Mouse (Mus musculus): Measurements from ENCODE around the gene Tpst1. TPM values are rescaled to one million over a fixed set of nuclear protein-coding genes. Genes with fewer than 3 reads are reported as not detected.

Tpst1 gene
- total RNA-seq, 2 experiments from 2014 or later: 46.4 to 48.2 TPM

GRCm38 (mm10) chr5:130051073-130051860, 21.9 kb upstream of the Tpst1 start:
- DNase-seq (ENCODE audit: extremely low spot score in 1 of 2, low spot score in 1 of 2): no peak

DNA sequence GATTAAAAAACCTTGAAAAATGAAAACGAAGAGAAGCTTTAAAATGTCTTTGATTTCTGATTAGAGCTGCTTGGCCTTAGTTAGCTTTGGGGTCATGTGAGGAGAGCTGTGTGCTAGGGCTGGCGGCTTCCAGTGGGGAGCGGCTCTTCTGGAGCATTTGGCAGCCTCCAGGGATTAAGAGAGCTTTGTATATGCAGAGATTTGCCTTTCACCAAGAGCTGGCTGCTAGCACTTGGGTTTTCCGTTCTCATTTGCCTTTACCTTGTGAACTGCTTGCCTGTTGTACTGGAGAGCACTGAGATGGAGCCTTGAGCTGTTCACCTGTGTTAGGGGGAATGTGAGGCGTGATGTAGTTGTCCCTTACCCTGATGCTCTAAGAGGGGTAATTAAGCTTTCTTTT, 20.6 kb upstream of the Tpst1 start:
- no peak for DNase-seq (ENCODE audit: extremely low spot score in 1 of 2, low spot score in 1 of 2)

GRCm38 (mm10) chr5:130052955-130053354, 20.2 kb upstream of the Tpst1 start:
- no peak for DNase-seq (ENCODE audit: extremely low spot score in 1 of 2, low spot score in 1 of 2)

GRCm38 (mm10) chr5:130055688-130056087, 17.4 kb upstream of the Tpst1 start:
- no peak for DNase-seq (ENCODE audit: extremely low spot score in 1 of 2, low spot score in 1 of 2)

DNA sequence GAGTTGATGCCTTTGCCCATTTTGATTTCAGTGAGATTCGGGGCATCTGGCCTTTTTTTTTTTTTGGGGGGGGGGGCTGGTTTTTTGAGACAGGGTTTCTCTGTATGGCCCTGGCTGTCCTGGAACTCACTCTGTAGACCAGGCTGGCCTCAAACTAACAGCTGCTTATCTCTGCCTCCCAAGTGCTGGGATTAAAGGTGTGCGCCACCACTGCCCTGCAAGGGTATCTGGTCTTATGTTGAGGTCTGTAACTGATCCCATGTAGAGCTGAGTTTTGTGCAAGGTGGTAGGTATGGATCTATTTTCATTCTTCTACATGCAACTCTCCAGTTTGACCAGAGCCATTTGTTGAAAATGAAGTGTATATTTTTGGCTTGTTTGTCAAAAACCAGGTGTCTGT, 16.8 kb upstream of the Tpst1 start:
- DNase-seq (ENCODE audit: extremely low spot score in 1 of 2, low spot score in 1 of 2): no peak

DNA sequence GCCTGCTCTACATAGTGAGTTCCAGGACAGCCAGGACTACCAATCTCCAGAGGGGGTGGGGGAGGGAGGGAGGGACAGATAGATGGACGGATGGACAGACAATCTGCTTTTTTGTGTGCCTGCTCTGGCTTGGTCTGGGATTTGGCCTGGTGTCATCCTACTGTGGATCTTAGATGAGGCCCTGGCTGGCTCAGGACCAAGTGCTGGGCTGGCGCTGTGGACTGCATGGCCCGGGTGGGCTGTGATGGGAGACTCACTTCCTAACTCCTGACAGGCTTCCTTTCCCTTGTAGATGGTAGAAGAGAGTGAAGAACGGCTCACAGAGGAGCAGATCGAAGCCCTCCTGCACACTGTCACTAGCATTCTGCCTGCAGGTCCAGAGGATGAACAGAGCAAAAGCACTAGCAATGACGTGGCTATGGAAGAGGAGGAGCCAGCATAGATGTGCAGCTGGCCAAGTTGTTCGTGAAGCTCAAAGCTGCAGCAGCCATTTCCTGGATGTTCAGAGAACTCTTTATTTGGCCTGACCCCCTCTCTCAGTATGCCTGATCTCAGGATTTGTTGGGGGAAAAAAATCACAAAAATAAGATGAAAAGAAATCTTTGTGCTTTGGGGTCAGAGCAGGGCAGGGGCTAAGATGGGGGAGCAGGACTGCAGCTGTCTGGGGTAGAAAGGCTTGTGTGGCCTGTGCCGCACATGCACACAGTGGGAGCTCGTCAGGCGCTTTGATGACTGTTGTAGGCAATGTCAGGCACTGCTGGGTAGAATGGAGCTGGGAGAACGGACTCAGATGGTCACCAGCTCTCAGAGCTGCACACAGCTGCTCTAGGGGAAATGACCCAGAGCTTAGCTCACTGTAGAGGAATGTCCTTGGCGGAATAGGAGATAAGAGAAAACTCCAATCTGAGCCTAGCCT, 13.5 kb upstream of the Tpst1 start:
- no peak for DNase-seq (ENCODE audit: extremely low spot score in 1 of 2, low spot score in 1 of 2)

- DNase-seq (ENCODE audit: extremely low spot score in 1 of 2, low spot score in 1 of 2): no peak
These were observed 12.8 kb upstream of the Tpst1 start for GRCm38 (mm10) chr5:130060329-130060665.

GRCm38 (mm10) chr5:130062096-130062495, 11.0 kb upstream of the Tpst1 start:
- DNase-seq (ENCODE audit: extremely low spot score in 1 of 2, low spot score in 1 of 2): no peak

DNA sequence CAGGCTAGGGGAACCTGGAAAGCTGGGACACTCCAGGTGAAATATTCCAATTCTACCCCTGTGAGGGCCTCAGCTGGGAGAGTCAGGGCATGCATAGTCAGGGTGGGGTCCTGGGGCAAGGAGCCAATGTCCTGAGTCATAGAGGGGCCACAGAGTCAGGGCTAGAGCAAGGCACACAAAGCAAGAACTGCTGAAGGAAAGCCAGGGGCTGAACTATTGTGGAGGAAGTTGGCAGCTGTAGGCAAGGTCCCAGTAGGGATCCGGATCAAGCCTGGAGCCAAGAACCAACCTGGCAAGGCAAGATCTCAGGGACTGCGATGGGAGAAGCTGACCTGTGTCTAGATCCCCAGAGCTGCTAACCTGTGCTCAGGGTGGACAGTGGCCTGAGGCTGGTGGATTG, 9.4 kb upstream of the Tpst1 start:
- DNase-seq (ENCODE audit: extremely low spot score in 1 of 2, low spot score in 1 of 2): no peak

- no peak for DNase-seq (ENCODE audit: extremely low spot score in 1 of 2, low spot score in 1 of 2)
These were observed 7.5 kb upstream of the Tpst1 start for GRCm38 (mm10) chr5:130065579-130065978.

GRCm38 (mm10) chr5:130067841-130068264, 5.3 kb upstream of the Tpst1 start:
- DNase-seq (ENCODE audit: extremely low spot score in 1 of 2, low spot score in 1 of 2): no peak

DNA sequence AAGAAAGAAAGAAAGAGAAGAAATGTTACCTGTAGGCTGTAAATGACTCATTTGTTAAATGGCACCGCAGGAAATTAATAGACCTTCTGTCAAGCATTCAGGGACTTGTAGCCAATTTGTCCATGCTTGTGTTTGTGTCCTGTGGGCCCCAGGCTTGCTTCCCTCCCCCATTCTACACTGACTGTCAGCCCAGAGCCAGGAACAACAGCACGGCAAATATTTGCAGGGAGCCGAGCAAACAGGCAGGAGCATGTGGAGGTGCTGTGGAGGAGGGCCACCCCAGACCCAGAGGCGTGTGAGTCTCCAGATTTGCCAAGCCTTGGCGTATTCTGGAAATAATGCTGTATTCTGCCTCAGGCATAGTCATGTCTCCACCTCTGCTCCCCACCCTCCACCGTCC, 1.4 kb downstream of the Tpst1 start:
- no peak for DNase-seq (ENCODE audit: extremely low spot score in 1 of 2, low spot score in 1 of 2)

DNA sequence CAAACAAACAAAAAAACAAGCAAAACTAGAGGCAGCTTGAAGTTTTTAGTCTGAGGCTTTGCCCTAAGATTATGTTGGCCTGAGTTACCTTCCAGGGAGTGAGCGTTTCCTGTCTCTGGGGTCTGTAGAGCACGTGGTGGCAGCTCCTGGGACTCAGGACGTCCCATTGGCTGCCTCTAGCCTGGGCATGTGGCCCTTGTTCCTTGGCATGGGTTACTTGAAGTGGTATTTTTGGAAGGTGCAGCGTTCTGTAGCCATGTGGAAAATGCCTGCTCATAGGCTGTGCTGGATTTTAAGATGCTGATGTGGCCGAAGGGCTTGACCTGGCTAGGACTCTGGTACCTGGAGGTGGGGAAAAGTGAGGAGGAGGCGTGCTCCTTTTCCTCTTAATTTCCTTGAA, 3.3 kb downstream of the Tpst1 start:
- DNase-seq (ENCODE audit: extremely low spot score in 1 of 2, low spot score in 1 of 2): no peak

DNA sequence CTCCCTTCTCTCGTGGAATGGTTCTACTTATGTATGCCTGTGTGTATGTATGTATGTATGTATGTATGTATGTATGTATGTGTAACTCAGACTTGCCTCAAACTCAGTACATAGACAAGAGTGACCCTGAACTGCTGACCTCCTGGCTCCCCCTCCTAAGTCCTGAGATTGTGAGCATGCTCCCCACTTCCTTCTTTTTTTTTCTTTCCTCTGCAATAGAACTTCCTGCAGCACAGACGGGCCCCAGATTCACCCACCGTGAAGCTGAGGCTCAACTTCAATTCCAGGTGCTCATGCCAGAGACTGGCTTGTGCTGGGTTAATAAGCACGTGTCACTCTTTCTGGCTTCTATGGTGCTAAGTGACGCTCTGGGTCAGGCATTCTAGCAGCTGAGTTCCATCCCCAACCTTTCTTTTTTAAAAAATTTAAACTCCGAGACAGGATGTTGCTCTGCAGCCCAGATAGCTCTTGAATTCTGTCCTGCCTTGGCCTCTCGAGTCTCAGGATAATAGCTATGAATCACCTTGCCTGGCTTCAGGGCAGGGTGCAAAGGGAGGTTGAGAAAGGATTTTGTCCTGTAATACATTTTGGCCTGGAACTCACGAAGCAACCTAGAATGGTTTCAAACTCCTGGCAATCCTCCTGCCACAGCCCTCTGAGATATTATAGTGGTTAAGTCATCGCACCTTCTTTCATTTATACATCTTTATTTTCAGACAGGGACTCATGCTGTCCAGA, 5.1 kb downstream of the Tpst1 start:
- DNase-seq (ENCODE audit: extremely low spot score in 1 of 2, low spot score in 1 of 2): no peak

DNA sequence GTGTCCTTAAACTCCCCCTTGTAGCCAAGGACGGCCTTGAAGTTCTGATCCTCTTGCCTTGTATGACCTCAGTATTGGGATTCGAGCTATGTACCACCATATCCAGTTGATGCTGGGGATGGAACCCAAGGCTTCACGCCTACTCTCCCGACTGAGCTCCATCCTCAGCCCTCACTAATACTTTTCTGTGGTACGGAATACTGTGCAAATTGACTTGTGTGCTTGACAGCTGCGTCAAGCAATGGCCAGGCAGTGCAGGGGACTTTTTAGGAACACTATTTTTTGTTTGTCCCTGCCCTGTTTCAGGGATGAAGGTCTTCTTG, 5.7 kb downstream of the Tpst1 start:
- no peak for DNase-seq (ENCODE audit: extremely low spot score in 1 of 2, low spot score in 1 of 2)

GRCm38 (mm10) chr5:130079202-130080050, 6.3 kb downstream of the Tpst1 start:
- DNase-seq (ENCODE audit: extremely low spot score in 1 of 2, low spot score in 1 of 2): peak; percentile 95 to 98

- DNase-seq (ENCODE audit: extremely low spot score in 1 of 2, low spot score in 1 of 2): no peak
These were observed 7.0 kb downstream of the Tpst1 start for GRCm38 (mm10) chr5:130080051-130080681.

DNA sequence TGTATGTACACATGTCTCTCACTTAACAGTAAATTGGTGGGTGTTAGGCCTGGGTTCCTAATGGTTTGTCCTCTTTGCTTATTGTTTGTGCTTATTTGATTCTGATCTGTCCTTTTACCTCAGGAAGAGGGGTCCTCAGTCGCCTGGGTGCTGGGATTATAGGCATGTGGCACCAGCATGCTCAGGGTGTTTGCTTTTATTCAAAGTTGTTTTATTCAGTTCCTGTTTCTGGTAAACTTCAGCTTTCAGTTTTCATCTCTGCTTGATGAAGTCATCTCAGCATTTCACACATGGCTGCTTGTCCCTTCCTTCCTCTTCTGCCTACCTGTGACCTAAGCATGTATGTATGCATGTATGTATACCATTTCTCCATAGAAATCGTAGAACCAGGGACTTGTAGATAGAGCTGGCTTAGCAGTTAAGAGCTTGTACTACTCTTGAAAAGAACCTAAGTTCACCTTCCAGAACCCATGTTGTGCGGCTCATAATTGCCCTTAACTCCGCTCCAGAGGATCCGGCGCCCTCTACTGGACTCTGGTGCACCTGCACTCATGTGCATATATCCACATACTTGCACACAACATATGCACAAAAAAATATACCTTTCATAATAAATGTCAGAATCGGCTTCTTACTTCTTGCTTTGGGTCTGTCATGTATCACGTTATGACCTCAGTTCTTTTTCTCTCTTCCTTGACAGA, 8.2 kb downstream of the Tpst1 start:
- no peak for DNase-seq (ENCODE audit: extremely low spot score in 1 of 2, low spot score in 1 of 2)

GRCm38 (mm10) chr5:130082431-130082830, 9.3 kb downstream of the Tpst1 start:
- DNase-seq (ENCODE audit: extremely low spot score in 1 of 2, low spot score in 1 of 2): no peak
